Mouse (Mus musculus) MEL (cell line): Measurements from ENCODE around the gene Gpd2. TPM values are rescaled to one million over a fixed set of nuclear protein-coding genes. Genes with fewer than 3 reads are reported as not detected.

Experiments
- DNase-seq: peaks from one replicate; pipeline ENCODE4 v3.0.0; 2011; ENCODE audit warnings: low read depth, low spot score
- H3K27ac ChIP-seq: 2 replicates; pipeline ENCODE4 v1.5.1; 2012; ENCODE audit warnings: low read depth, mild to moderate bottlenecking, control low read depth, low read length, moderate library complexity; ENCODE audit not compliant: control insufficient read depth
- H3K27me3 ChIP-seq, 2 experiments: fragments of 150-350 bp in 1 of 2; sonication (generic) in 1 of 2; 2 replicates each; pipeline ENCODE4 v1.6.1; 2012; ENCODE audit warnings: low read length in 2 of 2, mild to moderate bottlenecking in 2 of 2, improper control_type of control experiment in 1 of 2, moderate library complexity in 1 of 2; ENCODE audit not compliant: insufficient read depth in 2 of 2, control insufficient read depth in 1 of 2
- H3K36me3 ChIP-seq, 2 experiments: 2 replicates each; pipeline ENCODE4 v1.6.1; 2012 to 2014; ENCODE audit warnings: low read length in 2 of 2, improper control_type of control experiment in 1 of 2, inconsistent platforms in 1 of 2, mild to moderate bottlenecking in 1 of 2; ENCODE audit not compliant: insufficient read depth in 2 of 2, control insufficient read depth in 1 of 2
- H3K4me1 ChIP-seq, 2 experiments: fragments of 150-350 bp in 1 of 2; sonication (generic) in 1 of 2; 2 replicates each; pipeline ENCODE4 v1.6.1; 2012; ENCODE audit warnings: low read length in 2 of 2, improper control_type of control experiment in 1 of 2, mild to moderate bottlenecking in 1 of 2; ENCODE audit not compliant: insufficient read depth in 2 of 2, control insufficient read depth in 1 of 2
- H3K4me3 ChIP-seq, 2 experiments: fragments of 150-350 bp in 1 of 2; sonication (generic) in 1 of 2; 2 replicates each; pipeline ENCODE4 v1.5.1; 2012; ENCODE audit warnings: low read depth in 2 of 2, low read length in 2 of 2, mild to moderate bottlenecking in 2 of 2, moderate library complexity in 2 of 2, control low read depth in 1 of 2, improper control_type of control experiment in 1 of 2; ENCODE audit not compliant: control insufficient read depth in 1 of 2, insufficient read depth in 1 of 2
- H3K79me2 ChIP-seq: 2 replicates; pipeline ENCODE4 v1.6.1; 2012; ENCODE audit warnings: mild to moderate bottlenecking, low read length, moderate library complexity; ENCODE audit not compliant: control insufficient read depth, poor library complexity, insufficient read depth
- H3K9ac ChIP-seq: 2 replicates; pipeline ENCODE4 v1.6.1; 2012; ENCODE audit warnings: low read depth, mild to moderate bottlenecking, control low read depth, low read length, moderate library complexity; ENCODE audit not compliant: control insufficient read depth, poor library complexity, severe bottlenecking
- H3K9me3 ChIP-seq: fragments of 150-350 bp; sonication (generic); replicated peaks from 2 replicates; pipeline ENCODE4 v1.6.1; 2012; ENCODE audit warnings: mild to moderate bottlenecking, low read length, improper control_type of control experiment, moderate library complexity; ENCODE audit not compliant: insufficient read depth
- CTCF ChIP-seq, 3 experiments: IDR thresholded peaks in 2 of 3; conservative IDR thresholded peaks in 1 of 3; 2 replicates each; pipeline ENCODE4 v1.5.1; 2011 to 2012; ENCODE audit warnings: low read length in 3 of 3, low read depth in 2 of 3, mild to moderate bottlenecking in 2 of 3, improper control_type of control experiment in 1 of 3, inconsistent platforms in 1 of 3, mixed read lengths in 1 of 3, moderate library complexity in 1 of 3; ENCODE audit not compliant: control insufficient read depth in 1 of 3, insufficient read depth in 1 of 3, poor library complexity in 1 of 3, severe bottlenecking in 1 of 3
- GATA1 ChIP-seq: IDR thresholded peaks from 2 replicates; pipeline ENCODE4 v1.6.1; 2011; ENCODE audit warnings: low read depth, low read length, improper control_type of control experiment
- HCFC1 ChIP-seq: IDR thresholded peaks from 2 replicates; pipeline ENCODE4 v1.6.1; 2012; ENCODE audit warnings: low read depth, mild to moderate bottlenecking, inconsistent platforms, low read length, improper control_type of control experiment, moderate library complexity
- JUND ChIP-seq: IDR thresholded peaks from 2 replicates; pipeline ENCODE4 v1.6.1; 2011; ENCODE audit warnings: low read depth, mild to moderate bottlenecking, improper control_type of control experiment, low read length
- MAFK ChIP-seq: IDR thresholded peaks from 2 replicates; pipeline ENCODE4 v1.6.1; 2011; ENCODE audit warnings: low read depth, mild to moderate bottlenecking, low read length, improper control_type of control experiment, borderline replicate concordance
- MEF2A ChIP-seq: IDR thresholded peaks from 2 replicates; pipeline ENCODE4 v1.6.1; 2014; ENCODE audit warnings: low read depth, mild to moderate bottlenecking, inconsistent platforms, low read length, improper control_type of control experiment; ENCODE audit not compliant: poor library complexity, insufficient replicate concordance, severe bottlenecking; ENCODE audit errors: extremely low read depth
- MYB ChIP-seq: IDR thresholded peaks from 2 replicates; pipeline ENCODE4 v1.6.1; 2011; ENCODE audit warnings: mild to moderate bottlenecking, low read depth, low read length, improper control_type of control experiment
- NELFE ChIP-seq: IDR thresholded peaks from 2 replicates; pipeline ENCODE4 v1.6.1; 2011; ENCODE audit warnings: low read depth, low read length, improper control_type of control experiment
- NRF1 ChIP-seq: IDR thresholded peaks from 2 replicates; pipeline ENCODE4 v1.6.1; 2014; ENCODE audit warnings: low read depth, mild to moderate bottlenecking, inconsistent platforms, low read length, improper control_type of control experiment, moderate library complexity; ENCODE audit not compliant: poor library complexity, insufficient read depth, severe bottlenecking
- POLR2AphosphoS5 ChIP-seq: IDR thresholded peaks from 2 replicates; pipeline ENCODE4 v1.6.1; 2012; ENCODE audit warnings: low read depth, borderline replicate concordance, mild to moderate bottlenecking, inconsistent platforms, low read length, moderate library complexity, mixed read lengths
- RAD21 ChIP-seq: IDR thresholded peaks from 2 replicates; pipeline ENCODE4 v1.6.1; 2011; ENCODE audit warnings: mild to moderate bottlenecking, low read depth, low read length, improper control_type of control experiment
- RCOR1 ChIP-seq: IDR thresholded peaks from 2 replicates; pipeline ENCODE4 v1.6.1; 2012; ENCODE audit warnings: low read depth, mild to moderate bottlenecking, inconsistent platforms, low read length, improper control_type of control experiment
- SIN3A ChIP-seq: IDR thresholded peaks from 2 replicates; pipeline ENCODE4 v1.6.1; 2012; ENCODE audit warnings: low read length, improper control_type of control experiment, inconsistent platforms
- TAL1 ChIP-seq: IDR thresholded peaks from 2 replicates; pipeline ENCODE4 v1.6.1; 2012; ENCODE audit warnings: mild to moderate bottlenecking, inconsistent platforms, low read length, moderate library complexity, mixed read lengths
- TBP ChIP-seq: IDR thresholded peaks from 2 replicates; pipeline ENCODE4 v1.8.0; 2011; ENCODE audit warnings: low read depth, low read length, improper control_type of control experiment
- TCF12 ChIP-seq: IDR thresholded peaks from 2 replicates; pipeline ENCODE4 v1.6.1; 2014; ENCODE audit warnings: low read depth, mild to moderate bottlenecking, inconsistent platforms, low read length, improper control_type of control experiment, moderate library complexity
- USF1 ChIP-seq: IDR thresholded peaks from 2 replicates; pipeline ENCODE4 v1.6.1; 2014; ENCODE audit warnings: low read depth, mild to moderate bottlenecking, inconsistent platforms, low read length, improper control_type of control experiment, moderate library complexity
- USF2 ChIP-seq, 2 experiments: IDR thresholded peaks; 2 replicates each; pipeline ENCODE4 v1.6.1; 2011 to 2012; ENCODE audit warnings: improper control_type of control experiment in 2 of 2, low read length in 2 of 2, borderline replicate concordance in 1 of 2, inconsistent platforms in 1 of 2, low read depth in 1 of 2, mild to moderate bottlenecking in 1 of 2; ENCODE audit not compliant: insufficient read depth in 1 of 2
- ZMIZ1 ChIP-seq: IDR thresholded peaks from 2 replicates; pipeline ENCODE4 v1.6.1; 2012; ENCODE audit warnings: low read depth, mild to moderate bottlenecking, inconsistent platforms, low read length, improper control_type of control experiment, moderate library complexity
- polyA plus RNA-seq, 2 experiments: library from polyadenylated mRNA; stranded (reverse) in 1 of 2; unstranded in 1 of 2; fragments of >175 nt in 1 of 2; fragments of >200 nt in 1 of 2; gene quantifications; 2 replicates each; pipeline versions ENCODE4 v1.2.1 to v1.2.4; 2012; ENCODE audit warnings: low replicate concordance in 2 of 2, low read depth in 1 of 2; ENCODE audit not compliant: insufficient read length in 2 of 2, insufficient read depth in 1 of 2, missing spikeins in 1 of 2
- total RNA-seq: library from RNA; depleted of rRNA; stranded (reverse); fragments of 300-350 nt; gene quantifications from 2 replicates; pipeline ENCODE4 v1.2.3, GENCODE M21; 2012; rRNA removed

Gene Gpd2
- total and polyA plus RNA-seq, 3 experiments: 16.9 to 72.8 (median 24.6) TPM

- Histone ChIP-seq H3K9ac (no peak overlapping the region), H3K27me3 (no peaks in the 10 kb centered on the region)
- no peak for DNase-seq
- no peak for TF ChIP-seq CTCF (IDR thresholded peaks at IDR 0.05 in 2 of 3, conservative IDR thresholded peaks at IDR 0.05 in 1 of 3; ENCODE audit: control insufficient read depth in 1 of 3, insufficient read depth in 1 of 3, low read depth in 2 of 3, low read length in 3 of 3, poor library complexity in 1 of 3, severe bottlenecking in 1 of 3)
- no peak for TF ChIP-seq USF1
- TF ChIP-seq NELFE: no peak
- TF ChIP-seq JUND: no peak
- no peak for TF ChIP-seq GATA1
- no peak for TF ChIP-seq NRF1
- TF ChIP-seq MYB: no peak
- no peak for TF ChIP-seq MAFK
- no peak for TF ChIP-seq SIN3A
- no peak for TF ChIP-seq TAL1
- TF ChIP-seq RAD21: no peak
- TF ChIP-seq USF2 (IDR thresholded peaks at IDR 0.05; ENCODE audit: borderline replicate concordance in 1 of 2, insufficient read depth in 1 of 2, low read depth in 1 of 2, low read length in 2 of 2): no peak
- TF ChIP-seq HCFC1: no peak
- no peak for TF ChIP-seq TCF12
- no peak for TF ChIP-seq MEF2A
- no peak for TF ChIP-seq RCOR1
- no peak for TF ChIP-seq TBP
- no peak for TF ChIP-seq POLR2AphosphoS5
- TF ChIP-seq ZMIZ1: no peak
- TF ChIP-seq, all 39 proteins: peak for 0
- H3K79me2 ChIP-seq: no peaks in the 10 kb centered on the region
- no peak overlapping the region for H3K4me3 ChIP-seq
- H3K4me1 ChIP-seq: no peaks in the 10 kb centered on the region
- H3K9me3 ChIP-seq: no peaks in the 10 kb centered on the region
- no peaks in the 10 kb centered on the region for H3K36me3 ChIP-seq
- H3K27ac ChIP-seq: no peak overlapping the region
Observed at GRCm38 (mm10) chr2:57416711-57417110, 179.3 kb downstream of the Gpd2 start.

Other genes starting within 250 kb of the Gpd2 start
- gene Nr4a2, start 113.6 kb upstream of the Gpd2 start, total RNA-seq: 0.36 and 2.0 TPM in 2 replicates
- gene Nr4a2, start 113.6 kb upstream of the Gpd2 start, polyA plus RNA-seq: 1 to 10 TPM in 1 of 2 experiments, not detected in 1; 2.0 TPM